ENCODE assay signal across 7 mouse cellular contexts in genomic region chr16:23898840-23899239, GRCm38 (mm10). TPM values are rescaled to one million over a fixed set of nuclear protein-coding genes. Genes with fewer than 3 reads are reported as not detected.
A peak's percentile ranks its signal among the peaks of the same experiment; 100 is the strongest.
DNase-seq lines count a peak whose midpoint lies in the region; ATAC-seq lines count a peak whose summit lies in the region.

No protein-coding gene starts in this region.

- H3K4me1 ChIP-seq in embryonic facial prominence, embryonic 13.5 days, result peaks cover 17% of the 10 kb centered on the region
- H3K4me1 ChIP-seq in heart, embryonic 10.5 days, result peaks cover 12% of the 10 kb centered on the region; the same call in 1 of the 2 replicates
- H3K4me1 ChIP-seq in kidney, embryonic 14.5 days (ENCODE audit: control insufficient read depth, insufficient read depth, low read length), result peaks cover 12% of the 10 kb centered on the region; the same call in 1 of the 2 replicates
- H3K4me1 ChIP-seq in limb, embryonic 15.5 days, result peaks cover 12% of the 10 kb centered on the region

- H3K36me3 ChIP-seq in embryonic facial prominence, embryonic 13.5 days, result no peaks in the 10 kb centered on the region
- no peaks in the 10 kb centered on the region for H3K36me3 ChIP-seq in heart, embryonic 10.5 days
- H3K36me3 ChIP-seq in kidney, embryonic 14.5 days (ENCODE audit: control insufficient read depth, insufficient read depth, low read length), result no peaks in the 10 kb centered on the region
- H3K36me3 ChIP-seq in limb, embryonic 15.5 days, result no peaks in the 10 kb centered on the region

- peaks cover 28% of the 10 kb centered on the region for H3K27me3 ChIP-seq in embryonic facial prominence, embryonic 13.5 days
- H3K27me3 ChIP-seq in heart, embryonic 10.5 days (ENCODE audit: insufficient read depth, poor library complexity, severe bottlenecking), result peaks cover 18% of the 10 kb centered on the region
- no peaks in the 10 kb centered on the region for H3K27me3 ChIP-seq in kidney, embryonic 14.5 days (ENCODE audit: control insufficient read depth, insufficient read depth, low read length)
- H3K27me3 ChIP-seq in limb, embryonic 15.5 days, result peaks cover 10% of the 10 kb centered on the region

- DNase-seq in adrenal gland, postnatal 25 days, result peak; percentile 81
- DNase-seq in heart, embryonic 10.5 days (ENCODE audit: low spot score), result peak; percentile 86
- DNase-seq in monocyte, adult 2 months (ENCODE audit: low read depth in 1 of 2, low spot score in 2 of 2), result peak; percentile 22 to 28
- peak; percentile 16 to 52 for DNase-seq in spleen, postnatal 14 days (ENCODE audit: low spot score in 2 of 2)

- H3K4me2 ChIP-seq in embryonic facial prominence, embryonic 13.5 days, result peak overlapping the region; percentile 56
- peak overlapping the region; percentile 37; the same call in 1 of the 2 replicates for H3K4me2 ChIP-seq in kidney, embryonic 14.5 days (replicated peaks; ENCODE audit: low read depth, low read length)
- H3K4me2 ChIP-seq in limb, embryonic 15.5 days, result peak overlapping the region; percentile 44

- H3K9me3 ChIP-seq in embryonic facial prominence, embryonic 13.5 days, result no peaks in the 10 kb centered on the region
- no peaks in the 10 kb centered on the region for H3K9me3 ChIP-seq in heart, embryonic 10.5 days
- no peaks in the 10 kb centered on the region for H3K9me3 ChIP-seq in kidney, embryonic 14.5 days (ENCODE audit: control insufficient read depth, low read length)
- no peaks in the 10 kb centered on the region for H3K9me3 ChIP-seq in limb, embryonic 15.5 days

- H3K27ac ChIP-seq in embryonic facial prominence, embryonic 13.5 days, result no peak overlapping the region
- H3K27ac ChIP-seq in heart, embryonic 10.5 days, result no peak overlapping the region
- H3K27ac ChIP-seq in kidney, embryonic 14.5 days (ENCODE audit: low read depth, low read length), result no peak overlapping the region
- no peak overlapping the region for H3K27ac ChIP-seq in limb, embryonic 15.5 days

- 7% methylated on average over 12 of the region's 12 CpGs for WGBS in embryonic facial prominence, embryonic 13.5 days
- WGBS in heart, embryonic 10.5 days, result 12% methylated on average over 12 of the region's 12 CpGs
- WGBS in kidney, embryonic 14.5 days, result 13% methylated on average over 12 of the region's 12 CpGs
- WGBS in limb, embryonic 15.5 days, result 9% methylated on average over 12 of the region's 12 CpGs

- peak; percentile 54; the same call in 1 of the 2 replicates for ATAC-seq in embryonic facial prominence, embryonic 13.5 days (ENCODE audit: insufficient number of reproducible peaks, insufficient read depth, low FRiP score, low TSS enrichment, low read depth)
- ATAC-seq in kidney, embryonic 14.5 days (ENCODE audit: low FRiP score, low TSS enrichment), result peak; percentile 85
- ATAC-seq in limb, embryonic 15.5 days (ENCODE audit: insufficient number of reproducible peaks, low FRiP score, low TSS enrichment, low read depth), result no peak

- H3K4me3 ChIP-seq in embryonic facial prominence, embryonic 13.5 days, result peak overlapping the region; percentile 23
- H3K4me3 ChIP-seq in heart, embryonic 10.5 days, result peak overlapping the region; percentile 36; the same call in 1 of the 2 replicates
- no peak overlapping the region for H3K4me3 ChIP-seq in kidney, embryonic 14.5 days (ENCODE audit: low read length)
- H3K4me3 ChIP-seq in limb, embryonic 15.5 days, result peak overlapping the region; percentile 18; the same call in 1 of the 2 replicates

- H3K9ac ChIP-seq in embryonic facial prominence, embryonic 13.5 days, result peak overlapping the region; percentile 22; the same call in 1 of the 2 replicates
- no peak overlapping the region for H3K9ac ChIP-seq in kidney, embryonic 14.5 days (ENCODE audit: low read depth, low read length)
- no peak overlapping the region for H3K9ac ChIP-seq in limb, embryonic 15.5 days

RNA-seq across cellular contexts. Expression of gene Sst, which starts 8.1 kb away (rescaled TPM):
- total RNA-seq in adrenal gland, postnatal 25 days (2021), result not detected in 2 replicates
- polyA plus RNA-seq in embryonic facial prominence, embryonic 13.5 days (2015; fragmentation: Nextera tagmentation; extraction: Ambion mirVana), result 12.6 and 36.2 TPM in 2 replicates
- 1.0 TPM in 1 of 2 replicates, not detected in the other for polyA plus RNA-seq in heart, embryonic 10.5 days (2016; fragmentation: Nextera tagmentation; extraction: Ambion mirVana)
- polyA plus RNA-seq in kidney, embryonic 14.5 days (2014; fragmentation: Nextera tagmentation; extraction: Ambion mirVana), result 0.42 and 0.86 TPM in 2 replicates
- polyA plus RNA-seq in limb, embryonic 15.5 days (2015; fragmentation: Nextera tagmentation; extraction: Ambion mirVana), result 5.9 and 11.2 TPM in 2 replicates

RNA-seq across cellular contexts. Expression of gene Rtp2, which starts 33.4 kb away (rescaled TPM):
- total RNA-seq in adrenal gland, postnatal 25 days (2021), result not detected in 2 replicates
- polyA plus RNA-seq in embryonic facial prominence, embryonic 13.5 days (2015; fragmentation: Nextera tagmentation; extraction: Ambion mirVana), result 0.79 and 2.4 TPM in 2 replicates
- not detected in 2 replicates for polyA plus RNA-seq in heart, embryonic 10.5 days (2016; fragmentation: Nextera tagmentation; extraction: Ambion mirVana)
- polyA plus RNA-seq in kidney, embryonic 14.5 days (2014; fragmentation: Nextera tagmentation; extraction: Ambion mirVana), result not detected in 2 replicates
- not detected in 2 replicates for polyA plus RNA-seq in limb, embryonic 15.5 days (2015; fragmentation: Nextera tagmentation; extraction: Ambion mirVana)

Comparison
In these comparisons a context has a peak if more than half of its experiments do, and no peak if none do; other contexts are left out.
1. DNase-seq: peak in every context shown above with its lines; median percentile 86 in heart, embryonic 10.5 days; 81 in adrenal gland, postnatal 25 days; 34 in spleen, postnatal 14 days; 25 in monocyte, adult 2 months.